ENCODE assay signal across 22 mouse cellular contexts in genomic region chr12:118281961-118282360, GRCm38 (mm10).
"Had no signal": no experiment of that assay in that cellular context is flagged by ENCODE, and none has a peak within 500 bp of the region (broad histone marks: within the 10 kb centered on the region; RNA-seq: fewer than 3 reads in every experiment).

No protein-coding gene starts in this region.

- H3K36me3 ChIP-seq: heart, embryonic 10.5 days; heart, embryonic 12.5 days; hindbrain, embryonic 13.5 days; hindbrain, embryonic 15.5 days; kidney, embryonic 15.5 days; limb, embryonic 10.5 days; limb, embryonic 12.5 days had no signal

- H3K27me3 ChIP-seq: heart, embryonic 12.5 days; hindbrain, embryonic 13.5 days; hindbrain, embryonic 15.5 days; kidney, embryonic 15.5 days; limb, embryonic 12.5 days had no signal

- H3K4me1 ChIP-seq: heart, embryonic 10.5 days; hindbrain, embryonic 15.5 days; kidney, embryonic 15.5 days; limb, embryonic 10.5 days had no signal

- H3K9me3 ChIP-seq: heart, embryonic 10.5 days; heart, embryonic 12.5 days; hindbrain, embryonic 13.5 days; hindbrain, embryonic 15.5 days; kidney, embryonic 15.5 days; limb, embryonic 10.5 days; limb, embryonic 12.5 days had no signal

- H3K4me3 ChIP-seq: heart, embryonic 10.5 days; heart, embryonic 12.5 days; hindbrain, embryonic 13.5 days; hindbrain, embryonic 15.5 days; kidney, embryonic 15.5 days; layer of hippocampus, adult 2 months; left cerebral cortex, adult 2 months; limb, embryonic 10.5 days; limb, embryonic 12.5 days had no signal

- DNase-seq: gastrocnemius, postnatal 14 days; gastrocnemius, postnatal 36 days; heart, adult 18-20 months; heart, postnatal 10 days; heart, postnatal 4 days; kidney, adult 11 months; kidney, adult 2 months; kidney, adult 9 months; kidney, postnatal 14 days; kidney, postnatal 36 days; liver had no signal

- ATAC-seq: hindbrain, postnatal 0 days; intestine, embryonic 16.5 days had no signal
